Mouse (Mus musculus): ENCODE data around the gene Sept11. TPM values are rescaled to one million over a fixed set of nuclear protein-coding genes. Genes with fewer than 3 reads are reported as not detected.

The Sept11 gene
- total and polyA plus RNA-seq, 3 experiments: 72.3 to 138 (median 78.5) TPM

- Histone ChIP-seq H3K9ac (ENCODE audit: insufficient read depth, low read depth) (no peak overlapping the region), H3K4me2 (ENCODE audit: insufficient read depth, low read depth, poor library complexity, severe bottlenecking) (no peak overlapping the region), H3K36me3 (replicated peaks in 1 of 2; ENCODE audit: control insufficient read depth in 1 of 2, insufficient read depth in 1 of 2, low read length in 1 of 2) (no peaks in the 10 kb centered on the region), H3K27me3 (replicated peaks) (peaks cover 2% of the 10 kb centered on the region), H3K9me3 (replicated peaks; ENCODE audit: low read length) (peaks cover 6% of the 10 kb centered on the region), H3K79me2 (replicated peaks; ENCODE audit: control insufficient read depth, extremely low read depth, insufficient read depth, poor library complexity, severe bottlenecking) (no peaks in the 10 kb centered on the region), H3K4me1 (ENCODE audit: control insufficient read depth in 1 of 2, insufficient read depth in 2 of 2) (no peaks in the 10 kb centered on the region; a peak in 1 of 4 replicates), H3K27ac (ENCODE audit: insufficient read depth, low read depth) (no peak overlapping the region), H3K4me3 (replicated peaks in 1 of 3; ENCODE audit: low read depth in 2 of 3, low read length in 2 of 3, poor library complexity in 1 of 3) (no peak overlapping the region)
- in situ Hi-C loops (cut with MboI; ENCODE audit: low pct_ligation_motif_present, low pct_unique_long_range_greater_than_20kb, low sequenced_read_pairs): no loop called here
- DNase-seq (ENCODE audit: extremely low read depth): no peak
- no peak for TF ChIP-seq TCF12 (IDR thresholded peaks at IDR 0.05; ENCODE audit: low read depth, low read length)
- TF ChIP-seq ZNF384 (IDR thresholded peaks at IDR 0.05; ENCODE audit: low read depth, low read length): no peak
- TF ChIP-seq MXI1 (IDR thresholded peaks at IDR 0.05; ENCODE audit: low read depth, low read length): no peak
- TF ChIP-seq ELF1 (IDR thresholded peaks at IDR 0.05; ENCODE audit: low read depth, low read length): no peak
- no peak for TF ChIP-seq KAT2A (IDR thresholded peaks at IDR 0.05; ENCODE audit: insufficient replicate concordance, low read length)
- no peak for TF ChIP-seq SMC3 (IDR thresholded peaks at IDR 0.05; ENCODE audit: low read depth, low read length)
- TF ChIP-seq USF2 (conservative IDR thresholded peaks at IDR 0.05; ENCODE audit: low read depth, low read length): no peak
- TF ChIP-seq RCOR1 (conservative IDR thresholded peaks at IDR 0.05; ENCODE audit: low read depth, low read length): no peak
- TF ChIP-seq ZC3H11A (IDR thresholded peaks at IDR 0.05; ENCODE audit: low read depth, low read length): no peak
- dilution Hi-C loops (cut with MboI; ENCODE audit: extremely low pct_ligation_motif_present, extremely low pct_unique_long_range_greater_than_20kb, low sequenced_read_pairs): no loop called here
Measured at GRCm38 (mm10) chr5:93046306-93046845, 46.9 kb upstream of the Sept11 start.

GRCm38 (mm10) chr5:93048481-93049240, 44.6 kb upstream of the Sept11 start:
- Histone ChIP-seq H3K27me3 (replicated peaks) (peaks cover 2% of the 10 kb centered on the region), H3K79me2 (replicated peaks; ENCODE audit: control insufficient read depth, extremely low read depth, insufficient read depth, poor library complexity, severe bottlenecking) (no peaks in the 10 kb centered on the region), H3K36me3 (replicated peaks in 1 of 2; ENCODE audit: control insufficient read depth in 1 of 2, insufficient read depth in 1 of 2, low read length in 1 of 2) (no peaks in the 10 kb centered on the region), H3K9me3 (replicated peaks; ENCODE audit: low read length) (peaks cover 6% of the 10 kb centered on the region), H3K4me3 (replicated peaks in 1 of 3; ENCODE audit: low read depth in 2 of 3, low read length in 2 of 3, poor library complexity in 1 of 3) (no peak overlapping the region), H3K4me2 (ENCODE audit: insufficient read depth, low read depth, poor library complexity, severe bottlenecking) (no peak overlapping the region), H3K9ac (ENCODE audit: insufficient read depth, low read depth) (no peak overlapping the region), H3K27ac (ENCODE audit: insufficient read depth, low read depth) (no peak overlapping the region), H3K4me1 (ENCODE audit: control insufficient read depth in 1 of 2, insufficient read depth in 2 of 2) (no peaks in the 10 kb centered on the region; a peak in 1 of 4 replicates)
- in situ Hi-C loops (cut with MboI; ENCODE audit: low pct_ligation_motif_present, low pct_unique_long_range_greater_than_20kb, low sequenced_read_pairs) (no loop called here), dilution Hi-C loops (cut with MboI; ENCODE audit: extremely low pct_ligation_motif_present, extremely low pct_unique_long_range_greater_than_20kb, low sequenced_read_pairs) (no loop called here)
- TF ChIP-seq EP300 (IDR thresholded peaks at IDR 0.05; ENCODE audit: low read length) (no peak), MXI1 (IDR thresholded peaks at IDR 0.05; ENCODE audit: low read depth, low read length) (no peak), ZC3H11A (IDR thresholded peaks at IDR 0.05; ENCODE audit: low read depth, low read length) (no peak), IRF4 (IDR thresholded peaks at IDR 0.05; ENCODE audit: low read depth, low read length) (no peak), POLR2A (IDR thresholded peaks at IDR 0.05; ENCODE audit: low read depth, low read length) (no peak), ELF1 (IDR thresholded peaks at IDR 0.05; ENCODE audit: low read depth, low read length) (no peak), USF2 (conservative IDR thresholded peaks at IDR 0.05; ENCODE audit: low read depth, low read length) (no peak), GABPA (IDR thresholded peaks at IDR 0.05; ENCODE audit: insufficient replicate concordance, low read depth, low read length) (no peak), SIN3A (IDR thresholded peaks at IDR 0.05; ENCODE audit: low read length) (no peak), ZNF384 (IDR thresholded peaks at IDR 0.05; ENCODE audit: low read depth, low read length) (no peak), CTCF (conservative IDR thresholded peaks at IDR 0.05 in 1 of 2, IDR thresholded peaks at IDR 0.05 in 1 of 2; ENCODE audit: low read depth in 2 of 2, low read length in 2 of 2) (no peak), E2F4 (IDR thresholded peaks at IDR 0.05; ENCODE audit: insufficient replicate concordance, low read depth, low read length) (no peak)
- no peak for DNase-seq (ENCODE audit: extremely low read depth)

Measured in CH12.LX (cell line).